Mouse (Mus musculus) MEL (cell line): ENCODE results near the gene Sema6d. TPM values are rescaled to one million over a fixed set of nuclear protein-coding genes. Genes with fewer than 3 reads are reported as not detected.

ENCODE experiments used
- DNase-seq: peaks from one replicate; pipeline ENCODE4 v3.0.0; 2011; ENCODE audit warnings: low read depth, low spot score
- H3K27ac ChIP-seq: 2 replicates; pipeline ENCODE4 v1.5.1; 2012; ENCODE audit warnings: low read depth, mild to moderate bottlenecking, control low read depth, low read length, moderate library complexity; ENCODE audit not compliant: control insufficient read depth
- H3K27me3 ChIP-seq, 2 experiments: fragments of 150-350 bp in 1 of 2; sonication (generic) in 1 of 2; 2 replicates each; pipeline ENCODE4 v1.6.1; 2012; ENCODE audit warnings: low read length in 2 of 2, mild to moderate bottlenecking in 2 of 2, improper control_type of control experiment in 1 of 2, moderate library complexity in 1 of 2; ENCODE audit not compliant: insufficient read depth in 2 of 2, control insufficient read depth in 1 of 2
- H3K36me3 ChIP-seq, 2 experiments: 2 replicates each; pipeline ENCODE4 v1.6.1; 2012 to 2014; ENCODE audit warnings: low read length in 2 of 2, improper control_type of control experiment in 1 of 2, inconsistent platforms in 1 of 2, mild to moderate bottlenecking in 1 of 2; ENCODE audit not compliant: insufficient read depth in 2 of 2, control insufficient read depth in 1 of 2
- H3K4me1 ChIP-seq, 2 experiments: fragments of 150-350 bp in 1 of 2; sonication (generic) in 1 of 2; 2 replicates each; pipeline ENCODE4 v1.6.1; 2012; ENCODE audit warnings: low read length in 2 of 2, improper control_type of control experiment in 1 of 2, mild to moderate bottlenecking in 1 of 2; ENCODE audit not compliant: insufficient read depth in 2 of 2, control insufficient read depth in 1 of 2
- H3K4me3 ChIP-seq, 2 experiments: fragments of 150-350 bp in 1 of 2; sonication (generic) in 1 of 2; 2 replicates each; pipeline ENCODE4 v1.5.1; 2012; ENCODE audit warnings: low read depth in 2 of 2, low read length in 2 of 2, mild to moderate bottlenecking in 2 of 2, moderate library complexity in 2 of 2, control low read depth in 1 of 2, improper control_type of control experiment in 1 of 2; ENCODE audit not compliant: control insufficient read depth in 1 of 2, insufficient read depth in 1 of 2
- H3K79me2 ChIP-seq: 2 replicates; pipeline ENCODE4 v1.6.1; 2012; ENCODE audit warnings: mild to moderate bottlenecking, low read length, moderate library complexity; ENCODE audit not compliant: control insufficient read depth, poor library complexity, insufficient read depth
- H3K9ac ChIP-seq: 2 replicates; pipeline ENCODE4 v1.6.1; 2012; ENCODE audit warnings: low read depth, mild to moderate bottlenecking, control low read depth, low read length, moderate library complexity; ENCODE audit not compliant: control insufficient read depth, poor library complexity, severe bottlenecking
- H3K9me3 ChIP-seq: fragments of 150-350 bp; sonication (generic); replicated peaks from 2 replicates; pipeline ENCODE4 v1.6.1; 2012; ENCODE audit warnings: mild to moderate bottlenecking, low read length, improper control_type of control experiment, moderate library complexity; ENCODE audit not compliant: insufficient read depth
- BHLHE40 ChIP-seq: IDR thresholded peaks from 2 replicates; pipeline ENCODE4 v1.6.1; 2012; ENCODE audit warnings: low read depth, mild to moderate bottlenecking, inconsistent platforms, low read length, improper control_type of control experiment, borderline replicate concordance
- CHD2 ChIP-seq: IDR thresholded peaks from 2 replicates; pipeline ENCODE4 v1.6.1; 2011; ENCODE audit warnings: low read length, improper control_type of control experiment
- HCFC1 ChIP-seq: IDR thresholded peaks from 2 replicates; pipeline ENCODE4 v1.6.1; 2012; ENCODE audit warnings: low read depth, mild to moderate bottlenecking, inconsistent platforms, low read length, improper control_type of control experiment, moderate library complexity
- JUND ChIP-seq: IDR thresholded peaks from 2 replicates; pipeline ENCODE4 v1.6.1; 2011; ENCODE audit warnings: low read depth, mild to moderate bottlenecking, improper control_type of control experiment, low read length
- KAT2A ChIP-seq: conservative IDR thresholded peaks from 2 replicates; pipeline ENCODE4 v1.6.1; 2012; ENCODE audit warnings: low read depth, low read length, improper control_type of control experiment, inconsistent platforms
- MAFK ChIP-seq: IDR thresholded peaks from 2 replicates; pipeline ENCODE4 v1.6.1; 2011; ENCODE audit warnings: low read depth, mild to moderate bottlenecking, low read length, improper control_type of control experiment, borderline replicate concordance
- MAZ ChIP-seq: IDR thresholded peaks from 2 replicates; pipeline ENCODE4 v1.6.1; 2012; ENCODE audit warnings: low read depth, mild to moderate bottlenecking, inconsistent platforms, low read length, improper control_type of control experiment
- MEF2A ChIP-seq: IDR thresholded peaks from 2 replicates; pipeline ENCODE4 v1.6.1; 2014; ENCODE audit warnings: low read depth, mild to moderate bottlenecking, inconsistent platforms, low read length, improper control_type of control experiment; ENCODE audit not compliant: poor library complexity, insufficient replicate concordance, severe bottlenecking; ENCODE audit errors: extremely low read depth
- POLR2AphosphoS5 ChIP-seq: IDR thresholded peaks from 2 replicates; pipeline ENCODE4 v1.6.1; 2012; ENCODE audit warnings: low read depth, borderline replicate concordance, mild to moderate bottlenecking, inconsistent platforms, low read length, moderate library complexity, mixed read lengths
- RAD21 ChIP-seq: IDR thresholded peaks from 2 replicates; pipeline ENCODE4 v1.6.1; 2011; ENCODE audit warnings: mild to moderate bottlenecking, low read depth, low read length, improper control_type of control experiment
- SIN3A ChIP-seq: IDR thresholded peaks from 2 replicates; pipeline ENCODE4 v1.6.1; 2012; ENCODE audit warnings: low read length, improper control_type of control experiment, inconsistent platforms
- UBTF ChIP-seq: IDR thresholded peaks from 2 replicates; pipeline ENCODE4 v1.6.1; 2012; ENCODE audit warnings: low read depth, mild to moderate bottlenecking, inconsistent platforms, low read length, improper control_type of control experiment, moderate library complexity, borderline replicate concordance; ENCODE audit not compliant: insufficient read depth
- USF1 ChIP-seq: IDR thresholded peaks from 2 replicates; pipeline ENCODE4 v1.6.1; 2014; ENCODE audit warnings: low read depth, mild to moderate bottlenecking, inconsistent platforms, low read length, improper control_type of control experiment, moderate library complexity
- ZC3H11A ChIP-seq: IDR thresholded peaks from 2 replicates; pipeline ENCODE4 v1.6.1; 2012; ENCODE audit warnings: low read depth, mild to moderate bottlenecking, inconsistent platforms, low read length, improper control_type of control experiment
- ZNF384 ChIP-seq: IDR thresholded peaks from 2 replicates; pipeline ENCODE4 v1.6.1; 2012; ENCODE audit warnings: low read depth, mild to moderate bottlenecking, inconsistent platforms, low read length, improper control_type of control experiment
- polyA plus RNA-seq, 2 experiments: library from polyadenylated mRNA; stranded (reverse) in 1 of 2; unstranded in 1 of 2; fragments of >175 nt in 1 of 2; fragments of >200 nt in 1 of 2; gene quantifications; 2 replicates each; pipeline versions ENCODE4 v1.2.1 to v1.2.4; 2012; ENCODE audit warnings: low replicate concordance in 2 of 2, low read depth in 1 of 2; ENCODE audit not compliant: insufficient read length in 2 of 2, insufficient read depth in 1 of 2, missing spikeins in 1 of 2
- total RNA-seq: library from RNA; depleted of rRNA; stranded (reverse); fragments of 300-350 nt; gene quantifications from 2 replicates; pipeline ENCODE4 v1.2.3, GENCODE M21; 2012

Sema6d gene
- total and polyA plus RNA-seq, 3 experiments = not detected

DNA sequence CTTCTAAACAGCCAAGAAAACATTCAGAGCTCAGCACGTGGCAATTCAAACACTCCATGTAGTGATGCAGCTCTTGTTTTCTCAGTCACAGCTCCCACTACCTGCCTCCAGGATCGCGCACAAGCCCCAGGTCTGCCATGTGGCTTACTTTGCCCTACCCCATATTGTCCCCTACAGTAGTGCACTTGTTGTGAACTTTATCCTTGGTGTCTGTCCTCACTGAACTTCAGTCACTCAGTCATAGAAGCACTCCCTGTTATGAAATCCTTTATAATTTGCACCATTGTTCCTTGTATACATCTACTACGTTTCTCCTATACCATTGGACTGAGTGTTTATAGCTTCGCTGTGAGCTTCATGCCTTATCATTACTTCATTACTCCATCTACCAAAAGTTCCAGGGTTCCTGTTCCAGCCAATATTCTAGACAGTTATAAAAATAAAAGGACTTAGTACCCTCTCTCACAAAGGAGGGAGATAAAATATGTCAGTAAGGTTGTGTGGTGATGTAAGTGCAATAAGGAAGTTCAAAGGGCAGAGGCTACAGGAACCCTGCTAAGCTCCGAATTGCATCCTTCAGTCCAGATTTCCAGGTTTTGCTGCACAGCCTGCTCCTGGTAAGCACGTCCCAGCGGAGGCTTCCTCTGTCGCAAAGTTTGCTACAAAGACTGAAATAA lies 512.1 kb downstream of the Sema6d start:
- H3K9me3 ChIP-seq = no peaks in the 10 kb centered on the region
- DNase-seq = no peak
- no peaks in the 10 kb centered on the region for H3K27me3 ChIP-seq
- no peak overlapping the region for H3K27ac ChIP-seq
- no peaks in the 10 kb centered on the region for H3K79me2 ChIP-seq
- no peaks in the 10 kb centered on the region for H3K36me3 ChIP-seq
- H3K4me3 ChIP-seq = no peak overlapping the region
- no peaks in the 10 kb centered on the region for H3K4me1 ChIP-seq
- H3K9ac ChIP-seq = no peak overlapping the region
- TF ChIP-seq MAZ (no peak), ZC3H11A (no peak), USF1 (no peak), KAT2A (no peak), JUND (no peak), ZNF384 (no peak), UBTF (no peak)

- TF ChIP-seq ZNF384 (no peak), CHD2 (no peak), SIN3A (no peak), ZC3H11A (no peak), POLR2AphosphoS5 (no peak), RAD21 (no peak), BHLHE40 (no peak), HCFC1 (no peak), MAFK (no peak), MEF2A (no peak)
- Histone ChIP-seq H3K9me3 (no peaks in the 10 kb centered on the region), H3K27me3 (no peaks in the 10 kb centered on the region), H3K36me3 (no peaks in the 10 kb centered on the region), H3K9ac (no peak overlapping the region), H3K4me3 (no peak overlapping the region), H3K79me2 (no peaks in the 10 kb centered on the region), H3K4me1 (no peaks in the 10 kb centered on the region), H3K27ac (no peak overlapping the region)
- DNase-seq = no peak
Observed at GRCm38 (mm10) chr2:124602379-124602913, 512.7 kb downstream of the Sema6d start.
